Mouse (Mus musculus): ENCODE measurements around the gene Rps6ka2.
"Not testable (repeated sequence)": the region's sequence is repeated elsewhere in the genome, so short reads cannot be mapped to it uniquely, and the experiment has no call there.

The Rps6ka2 gene

GRCm38 (mm10) chr17:7270506-7270905, 100.6 kb downstream of the Rps6ka2 start:
- no peak for DNase-seq (ENCODE audit: low spot score)

GRCm38 (mm10) chr17:7271522-7272134, 101.7 kb downstream of the Rps6ka2 start:
- no peak for DNase-seq (ENCODE audit: low spot score)

GRCm38 (mm10) chr17:7273054-7273453, 103.1 kb downstream of the Rps6ka2 start:
- DNase-seq (ENCODE audit: low spot score) = peak; percentile 47

GRCm38 (mm10) chr17:7273785-7274184, 103.9 kb downstream of the Rps6ka2 start:
- DNase-seq (ENCODE audit: low spot score) = no peak

- no peak for DNase-seq (ENCODE audit: low spot score)
Measured at GRCm38 (mm10) chr17:7278702-7279242, 108.9 kb downstream of the Rps6ka2 start.

- no peak for DNase-seq (ENCODE audit: low spot score)
Measured at GRCm38 (mm10) chr17:7279251-7279650, 109.3 kb downstream of the Rps6ka2 start.

GRCm38 (mm10) chr17:7284297-7284910, 114.5 kb downstream of the Rps6ka2 start:
- no peak for DNase-seq (ENCODE audit: low spot score)

- no peak for DNase-seq (ENCODE audit: low spot score)
Measured at GRCm38 (mm10) chr17:7285292-7285691, 115.4 kb downstream of the Rps6ka2 start.

GRCm38 (mm10) chr17:7286422-7287050, 116.6 kb downstream of the Rps6ka2 start:
- no peak for DNase-seq (ENCODE audit: low spot score)

GRCm38 (mm10) chr17:7292012-7292684, 122.2 kb downstream of the Rps6ka2 start:
- no peak for DNase-seq (ENCODE audit: low spot score)

GRCm38 (mm10) chr17:7306278-7307196, 136.6 kb downstream of the Rps6ka2 start:
- DNase-seq (ENCODE audit: low spot score) = not testable (repeated sequence)

- not testable (repeated sequence) for DNase-seq (ENCODE audit: low spot score)
Measured at GRCm38 (mm10) chr17:7315693-7316382, 145.9 kb downstream of the Rps6ka2 start.

GRCm38 (mm10) chr17:7319789-7320188, 149.9 kb downstream of the Rps6ka2 start:
- not testable (repeated sequence) for DNase-seq (ENCODE audit: low spot score)

- DNase-seq (ENCODE audit: low spot score) = not testable (repeated sequence)
Measured at GRCm38 (mm10) chr17:7324346-7324745, 154.4 kb downstream of the Rps6ka2 start, which contains the start of gene Tcp10a. Tcp10a (plus strand) TSS chr17:7324646.

GRCm38 (mm10) chr17:7326415-7326814, 156.5 kb downstream of the Rps6ka2 start:
- DNase-seq (ENCODE audit: low spot score) = peak; percentile 1

- not testable (repeated sequence) for DNase-seq (ENCODE audit: low spot score)
Measured at GRCm38 (mm10) chr17:7332745-7333144, 162.8 kb downstream of the Rps6ka2 start.

- DNase-seq (ENCODE audit: low spot score) = not testable (repeated sequence)
Measured at GRCm38 (mm10) chr17:7337381-7337780, 167.5 kb downstream of the Rps6ka2 start.

GRCm38 (mm10) chr17:7348765-7349164, 178.8 kb downstream of the Rps6ka2 start:
- DNase-seq (ENCODE audit: low spot score) = not testable (repeated sequence)

- DNase-seq (ENCODE audit: low spot score) = not testable (repeated sequence)
Measured at GRCm38 (mm10) chr17:7352596-7352995, 182.7 kb downstream of the Rps6ka2 start, which contains the start of gene Ttll2. Ttll2 (minus strand) TSS chr17:7352696.

Measured in yolk sac, embryonic 10.5 days (tissue).